Mouse (Mus musculus): ENCODE results near the gene Atg10. TPM values are rescaled to one million over a fixed set of nuclear protein-coding genes. Genes with fewer than 3 reads are reported as not detected.
A peak's percentile ranks its signal among the peaks of the same experiment; 100 is the strongest.
"Not testable (repeated sequence)": the region's sequence is repeated elsewhere in the genome, so short reads cannot be mapped to it uniquely, and the experiment has no call there.

Atg10 gene
- polyA plus RNA-seq, 1 experiment from 2014 or later = 10.1 TPM

DNA sequence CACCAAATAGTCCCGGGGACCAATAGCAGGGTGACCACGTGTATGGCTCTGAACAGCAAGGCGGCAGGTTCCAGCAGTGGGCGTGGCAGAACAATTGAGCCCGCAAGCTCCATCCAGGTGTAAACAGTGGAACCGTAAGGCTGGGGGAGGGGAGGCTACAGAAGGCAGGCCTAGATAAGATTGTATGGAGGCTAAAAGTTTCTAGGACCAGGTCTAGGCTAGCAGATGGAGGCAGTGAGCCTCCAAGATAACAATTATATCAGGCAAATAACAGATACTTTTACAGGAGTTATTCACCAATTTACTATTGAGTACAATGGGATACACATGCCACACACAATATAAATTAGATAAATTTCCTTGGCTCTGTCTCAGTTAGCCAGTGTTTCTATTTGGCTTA is 284.6 kb downstream of the Atg10 start:
- no peak for DNase-seq (ENCODE audit: low spot score)
- Histone ChIP-seq H3K4me1 (no peaks in the 10 kb centered on the region), H3K9me3 (replicated peaks) (no peaks in the 10 kb centered on the region), H3K27me3 (ENCODE audit: low read depth, poor library complexity, severe bottlenecking) (no peaks in the 10 kb centered on the region), H3K4me3 (no peak overlapping the region), H3K36me3 (no peaks in the 10 kb centered on the region), H3K27ac (replicated peaks) (no peak overlapping the region)
- 65% methylated on average over 6 of the region's 6 CpGs for WGBS

DNA sequence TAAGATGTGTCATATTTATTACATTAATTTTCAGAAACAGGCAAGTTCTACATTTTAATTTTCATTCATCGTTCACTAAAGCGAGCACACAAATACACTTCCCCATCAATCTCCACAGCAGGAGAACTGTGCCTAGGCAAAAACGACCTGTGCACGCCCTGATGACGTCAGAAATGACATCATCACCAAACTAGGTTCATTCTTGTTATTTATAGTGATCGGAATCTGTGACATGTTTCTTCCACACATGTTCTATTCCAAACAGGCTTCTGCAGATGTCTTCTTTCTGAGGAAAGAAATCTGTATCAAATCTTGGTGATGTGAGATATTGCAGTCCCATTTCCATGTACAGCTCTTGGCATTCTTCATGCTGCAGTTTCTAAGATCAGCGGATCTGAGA is 287.9 kb downstream of the Atg10 start:
- no peaks in the 10 kb centered on the region for H3K9me3 ChIP-seq (replicated peaks)
- 88% methylated on average over 7 of the region's 7 CpGs for WGBS
- no peak overlapping the region for H3K27ac ChIP-seq (replicated peaks)
- H3K4me1 ChIP-seq = peaks cover 6% of the 10 kb centered on the region
- H3K27me3 ChIP-seq (ENCODE audit: low read depth, poor library complexity, severe bottlenecking) = no peaks in the 10 kb centered on the region
- DNase-seq (ENCODE audit: low spot score) = no peak
- no peaks in the 10 kb centered on the region for H3K36me3 ChIP-seq
- no peak overlapping the region for H3K4me3 ChIP-seq

GRCm38 (mm10) chr13:90933256-90933655 is 290.5 kb downstream of the Atg10 start:
- Histone ChIP-seq H3K4me1 (peaks cover 6% of the 10 kb centered on the region), H3K27ac (replicated peaks) (no peak overlapping the region), H3K36me3 (peaks cover 9% of the 10 kb centered on the region), H3K9me3 (replicated peaks) (no peaks in the 10 kb centered on the region), H3K4me3 (no peak overlapping the region), H3K27me3 (ENCODE audit: low read depth, poor library complexity, severe bottlenecking) (no peaks in the 10 kb centered on the region)
- 65% methylated on average over 3 of the region's 3 CpGs for WGBS
- no peak for DNase-seq (ENCODE audit: low spot score)

GRCm38 (mm10) chr13:90929847-90930246 is 293.9 kb downstream of the Atg10 start:
- Histone ChIP-seq H3K9me3 (replicated peaks) (no peaks in the 10 kb centered on the region), H3K4me3 (no peak overlapping the region), H3K4me1 (peaks cover 6% of the 10 kb centered on the region), H3K36me3 (peaks cover 44% of the 10 kb centered on the region), H3K27me3 (ENCODE audit: low read depth, poor library complexity, severe bottlenecking) (no peaks in the 10 kb centered on the region), H3K27ac (replicated peaks) (no peak overlapping the region)
- WGBS = 31% methylated on average over 5 of the region's 5 CpGs
- peak; percentile 53 for DNase-seq (ENCODE audit: low spot score)

- H3K4me3 ChIP-seq; H3K9me3 ChIP-seq (replicated peaks); H3K4me1 ChIP-seq; DNase-seq (ENCODE audit: low spot score); H3K27ac ChIP-seq (replicated peaks); H3K27me3 ChIP-seq (ENCODE audit: low read depth, poor library complexity, severe bottlenecking): not testable (repeated sequence)
- 94% methylated on average over 9 of the region's 10 CpGs for WGBS
- H3K36me3 ChIP-seq = peaks cover 50% of the 10 kb centered on the region
Observed at GRCm38 (mm10) chr13:90928266-90928665, 295.5 kb downstream of the Atg10 start.

- peaks cover 5% of the 10 kb centered on the region; the same call in 1 of the 2 replicates for H3K4me1 ChIP-seq
- H3K9me3 ChIP-seq (replicated peaks) = no peaks in the 10 kb centered on the region
- no peak overlapping the region for H3K27ac ChIP-seq (replicated peaks)
- no peak overlapping the region for H3K4me3 ChIP-seq
- 81% methylated on average over 5 of the region's 5 CpGs for WGBS
- DNase-seq (ENCODE audit: low spot score) = no peak
- no peaks in the 10 kb centered on the region for H3K27me3 ChIP-seq (ENCODE audit: low read depth, poor library complexity, severe bottlenecking)
- peaks cover 50% of the 10 kb centered on the region for H3K36me3 ChIP-seq
Observed at GRCm38 (mm10) chr13:90926938-90927633, 296.7 kb downstream of the Atg10 start.

- DNase-seq (ENCODE audit: low spot score) = no peak
- peaks cover 5% of the 10 kb centered on the region; the same call in 1 of the 2 replicates for H3K4me1 ChIP-seq
- H3K27me3 ChIP-seq (ENCODE audit: low read depth, poor library complexity, severe bottlenecking) = no peaks in the 10 kb centered on the region
- WGBS = 83% methylated on average over 7 of the region's 7 CpGs
- H3K36me3 ChIP-seq = peaks cover 50% of the 10 kb centered on the region
- H3K4me3 ChIP-seq = no peak overlapping the region
- H3K9me3 ChIP-seq (replicated peaks) = no peaks in the 10 kb centered on the region
- no peak overlapping the region for H3K27ac ChIP-seq (replicated peaks)
Observed at GRCm38 (mm10) chr13:90926125-90926765, 297.5 kb downstream of the Atg10 start.

DNA sequence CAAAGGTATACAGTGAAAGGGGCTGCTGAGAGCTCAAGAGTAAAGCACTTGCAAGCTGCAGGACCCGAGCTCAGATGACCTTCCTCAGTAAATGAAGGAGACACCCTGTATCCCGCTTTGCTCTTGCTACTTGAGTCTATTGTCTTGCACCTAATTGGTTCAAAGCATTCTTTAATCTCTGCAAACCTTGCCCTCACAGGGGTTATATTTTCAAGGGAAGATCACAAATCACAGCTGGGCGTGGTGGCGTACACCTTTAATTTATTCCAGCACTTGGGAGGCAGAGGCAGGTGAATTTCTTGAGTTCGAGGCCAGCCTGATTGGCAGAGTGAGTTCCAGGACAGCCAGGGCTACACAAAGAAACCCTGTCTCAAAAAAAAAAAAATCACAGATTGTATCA is 298.6 kb downstream of the Atg10 start:
- Histone ChIP-seq H3K9me3 (replicated peaks) (no peaks in the 10 kb centered on the region), H3K4me3 (no peak overlapping the region), H3K36me3 (peaks cover 50% of the 10 kb centered on the region), H3K4me1 (peaks cover 5% of the 10 kb centered on the region; the same call in 1 of the 2 replicates), H3K27ac (replicated peaks) (no peak overlapping the region), H3K27me3 (ENCODE audit: low read depth, poor library complexity, severe bottlenecking) (no peaks in the 10 kb centered on the region)
- no peak for DNase-seq (ENCODE audit: low spot score)
- WGBS = 94% methylated on average over 5 of the region's 5 CpGs

GRCm38 (mm10) chr13:90924072-90924471 is 299.7 kb downstream of the Atg10 start:
- H3K27ac ChIP-seq (replicated peaks) = peak overlapping the region; percentile 97
- peak overlapping the region; percentile 87 for H3K4me3 ChIP-seq
- DNase-seq (ENCODE audit: low spot score) = no peak
- no peaks in the 10 kb centered on the region for H3K27me3 ChIP-seq (ENCODE audit: low read depth, poor library complexity, severe bottlenecking)
- peaks cover 49% of the 10 kb centered on the region for H3K36me3 ChIP-seq
- peaks cover 5% of the 10 kb centered on the region; the same call in 1 of the 2 replicates for H3K4me1 ChIP-seq
- 55% methylated on average over 9 of the region's 9 CpGs for WGBS
- no peaks in the 10 kb centered on the region for H3K9me3 ChIP-seq (replicated peaks)

GRCm38 (mm10) chr13:90923617-90924016 is 300.2 kb downstream of the Atg10 start:
- H3K27ac ChIP-seq (replicated peaks) = peak overlapping the region; percentile 97
- not testable (repeated sequence) for DNase-seq (ENCODE audit: low spot score)

GRCm38 (mm10) chr13:90922751-90923612 is 300.8 kb downstream of the Atg10 start, which contains the start of gene Rps23:
TSS of gene Rps23 (plus strand) at chr13:90922958.
- peak within 1 kb of the TSS; percentile 87 for H3K4me3 ChIP-seq

More at GRCm38 (mm10) chr13:90923617-90924016, 300.2 kb downstream of the Atg10 start:
- under 1% methylated on average over 13 of the region's 13 CpGs for WGBS
- H3K27me3 ChIP-seq (ENCODE audit: low read depth, poor library complexity, severe bottlenecking); H3K4me1 ChIP-seq; H3K9me3 ChIP-seq (replicated peaks): not testable (repeated sequence)
- peaks cover 44% of the 10 kb centered on the region for H3K36me3 ChIP-seq
- H3K4me3 ChIP-seq = peak overlapping the region; percentile 87

DNA sequence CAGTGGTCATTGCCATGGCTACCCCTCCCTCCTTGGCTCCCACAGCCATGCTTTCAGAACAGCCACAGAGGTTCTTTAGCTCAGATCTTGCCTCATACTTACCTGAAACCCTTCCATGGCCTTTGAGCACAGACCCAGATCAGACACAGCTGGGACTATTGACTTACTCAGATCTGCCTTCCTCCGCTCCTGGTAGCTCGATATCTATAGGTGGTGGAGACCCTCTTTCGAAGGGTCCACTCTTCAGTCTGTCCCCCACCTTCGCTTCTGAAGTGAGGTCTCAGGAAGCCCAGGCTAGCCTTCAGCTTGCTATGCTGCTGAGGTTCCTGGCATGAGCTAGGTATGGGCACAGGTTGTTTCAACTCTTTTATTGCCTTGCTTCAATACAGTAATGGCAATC is 309.0 kb downstream of the Atg10 start:
- Histone ChIP-seq H3K27ac (replicated peaks) (no peak overlapping the region), H3K4me1 (peaks cover 12% of the 10 kb centered on the region), H3K36me3 (no peaks in the 10 kb centered on the region), H3K9me3 (replicated peaks) (no peaks in the 10 kb centered on the region), H3K27me3 (ENCODE audit: low read depth, poor library complexity, severe bottlenecking) (no peaks in the 10 kb centered on the region), H3K4me3 (no peak overlapping the region)
- 92% methylated on average over 4 of the region's 4 CpGs for WGBS
- DNase-seq (ENCODE audit: low spot score) = no peak

More at GRCm38 (mm10) chr13:90922751-90923612, 300.8 kb downstream of the Atg10 start, which contains the start of gene Rps23:
- Histone ChIP-seq H3K36me3 (peaks cover 38% of the 10 kb centered on the region), H3K9me3 (replicated peaks) (no peaks in the 10 kb centered on the region), H3K27me3 (ENCODE audit: low read depth, poor library complexity, severe bottlenecking) (no peaks in the 10 kb centered on the region), H3K27ac (replicated peaks) (peak within 1 kb of the TSS; percentile 97), H3K4me1 (peaks cover 5% of the 10 kb centered on the region; the same call in 1 of the 2 replicates)
- under 1% methylated on average over 57 of the region's 57 CpGs for WGBS
- DNase-seq (ENCODE audit: low spot score) = peak; percentile 90
